Mouse (Mus musculus) splenic B cell, adult 2 months (primary cell): ENCODE data around the gene Chd5.
A peak's percentile ranks its signal among the peaks of the same experiment; 100 is the strongest.

Experiments used
- DNase-seq: peaks from one replicate; pipeline ENCODE4 v3.0.0-alpha.2; 2011; ENCODE audit warnings: low read depth, low spot score
- H3K27me3 ChIP-seq: 2 replicates; pipeline ENCODE4 v1.6.1; 2012; ENCODE audit warnings: mild to moderate bottlenecking, low read length, moderate library complexity, mixed read lengths; ENCODE audit not compliant: control insufficient read depth, poor library complexity, insufficient read depth, severe bottlenecking
- H3K36me3 ChIP-seq: 2 replicates; pipeline ENCODE4 v1.6.1; 2012; ENCODE audit warnings: mild to moderate bottlenecking, low read length, moderate library complexity, mixed read lengths; ENCODE audit not compliant: control insufficient read depth, poor library complexity, insufficient read depth, severe bottlenecking

Gene Chd5

GRCm38 (mm10) chr4:152305991-152306390 is 32.5 kb upstream of the Chd5 start:
- no peak for DNase-seq
- H3K27me3 ChIP-seq, result no peaks in the 10 kb centered on the region
- peaks cover 10% of the 10 kb centered on the region for H3K36me3 ChIP-seq

- Histone ChIP-seq H3K27me3 (no peaks in the 10 kb centered on the region), H3K36me3 (peaks cover 10% of the 10 kb centered on the region)
- no peak for DNase-seq
Measured at GRCm38 (mm10) chr4:152307542-152307941, 30.9 kb upstream of the Chd5 start.

DNA sequence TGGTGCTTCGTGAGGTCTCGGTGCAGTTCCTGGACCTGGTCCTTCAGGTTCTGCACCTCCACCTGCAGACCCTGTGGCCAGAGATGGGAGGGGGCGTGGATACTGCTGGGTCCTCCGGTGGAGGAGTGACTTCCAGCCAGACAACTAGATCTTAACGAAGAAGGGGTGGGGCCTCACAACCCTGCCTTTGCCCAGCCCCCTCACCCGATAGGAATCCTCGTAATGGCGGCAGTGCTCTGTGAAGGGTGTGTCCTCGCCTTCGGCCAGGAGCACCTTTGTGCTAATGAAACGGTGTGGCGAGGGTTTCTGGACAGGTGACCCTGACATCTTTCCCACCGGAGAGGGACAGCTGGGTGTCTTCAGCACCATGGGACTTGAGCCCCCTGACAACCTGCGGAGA is 26.3 kb upstream of the Chd5 start:
- H3K27me3 ChIP-seq, result no peaks in the 10 kb centered on the region
- H3K36me3 ChIP-seq, result no peaks in the 10 kb centered on the region; the same call in 1 of the 2 replicates
- no peak for DNase-seq

DNA sequence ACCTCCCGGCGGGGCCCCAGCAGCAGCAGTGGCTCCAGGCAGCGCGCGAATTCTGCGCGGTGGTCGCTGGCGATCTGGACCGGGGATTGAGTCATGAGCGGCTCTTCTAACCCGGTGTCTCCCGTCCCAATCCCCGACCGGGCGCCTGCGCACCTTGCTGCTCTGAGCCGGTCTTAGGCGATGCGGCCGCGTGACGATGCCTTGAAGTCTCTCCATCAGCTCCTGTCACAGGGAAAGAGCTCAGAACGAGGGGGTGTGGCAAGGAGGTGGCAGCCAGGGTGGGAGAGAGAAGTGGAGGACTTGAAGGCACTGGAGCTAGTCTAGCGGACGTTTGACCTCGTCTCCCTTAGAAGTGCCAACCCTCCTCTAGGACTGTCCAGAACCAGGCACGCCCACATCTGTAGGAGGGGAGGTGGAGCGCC is 25.2 kb upstream of the Chd5 start:
- Histone ChIP-seq H3K27me3 (no peaks in the 10 kb centered on the region), H3K36me3 (no peaks in the 10 kb centered on the region; the same call in 1 of the 2 replicates)
- no peak for DNase-seq

DNA sequence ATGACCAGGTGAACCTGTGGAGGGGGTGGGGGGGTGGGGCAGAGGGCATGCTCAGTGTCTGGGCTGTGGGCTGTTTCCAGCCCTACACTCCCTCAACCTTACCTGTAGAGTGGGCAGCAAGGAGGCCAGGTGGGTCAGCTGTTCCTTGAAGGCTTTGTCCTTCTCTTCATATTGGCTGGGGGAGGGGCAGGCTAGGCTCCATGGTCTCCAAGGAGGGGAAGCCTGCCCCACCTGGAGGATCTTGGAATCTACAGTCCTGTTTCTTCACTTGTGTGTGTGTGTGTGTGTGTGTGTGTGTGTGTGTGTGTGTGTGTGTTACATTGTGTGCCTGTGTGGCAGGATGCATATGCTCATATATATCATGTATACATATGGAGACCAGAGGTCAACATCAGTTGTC is 24.5 kb upstream of the Chd5 start:
- DNase-seq, result no peak

DNA sequence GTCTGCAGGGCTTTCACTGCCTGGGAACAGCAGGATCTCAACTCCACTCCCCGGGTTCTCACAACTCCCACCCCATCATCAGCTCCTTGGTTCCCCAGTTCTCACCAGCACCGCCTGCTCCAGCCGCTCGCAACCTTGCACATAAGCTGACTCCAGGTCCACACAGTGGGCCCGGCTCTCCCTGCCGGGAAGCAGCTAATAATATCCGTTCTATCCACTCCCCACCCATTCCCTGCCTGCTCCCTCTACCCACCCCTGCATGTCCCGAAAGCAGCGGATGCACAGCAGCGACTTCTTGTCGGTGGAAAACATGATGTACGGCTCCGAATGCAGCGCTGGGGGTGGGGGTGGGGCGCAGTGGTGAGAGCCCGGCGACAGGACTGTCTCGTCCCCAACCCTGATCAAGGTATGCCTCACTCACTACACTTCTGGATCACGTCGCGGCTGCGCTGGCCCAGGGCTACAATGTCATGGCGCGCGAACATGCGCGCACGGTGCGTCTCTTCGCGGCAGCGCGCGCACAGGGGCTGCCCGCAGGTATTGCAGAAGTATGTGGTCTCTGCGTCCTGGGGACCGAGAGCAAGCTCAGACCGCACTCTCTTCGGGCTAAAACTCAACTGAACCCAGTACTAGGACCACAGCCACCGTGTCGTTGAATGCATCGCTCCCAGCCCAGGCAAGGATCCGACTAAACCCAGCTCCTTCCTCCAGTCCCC is 22.8 kb upstream of the Chd5 start:
- DNase-seq, result peak; percentile 27
- no peaks in the 10 kb centered on the region for H3K27me3 ChIP-seq
- no peaks in the 10 kb centered on the region for H3K36me3 ChIP-seq

More for the DNA sequence above, 24.5 kb upstream of the Chd5 start:
- no peaks in the 10 kb centered on the region for H3K27me3 ChIP-seq
- H3K36me3 ChIP-seq, result no peaks in the 10 kb centered on the region; the same call in 1 of the 2 replicates

GRCm38 (mm10) chr4:152317631-152318033 is 20.8 kb upstream of the Chd5 start:
- H3K36me3 ChIP-seq, result no peaks in the 10 kb centered on the region
- no peaks in the 10 kb centered on the region for H3K27me3 ChIP-seq
- DNase-seq, result no peak

DNA sequence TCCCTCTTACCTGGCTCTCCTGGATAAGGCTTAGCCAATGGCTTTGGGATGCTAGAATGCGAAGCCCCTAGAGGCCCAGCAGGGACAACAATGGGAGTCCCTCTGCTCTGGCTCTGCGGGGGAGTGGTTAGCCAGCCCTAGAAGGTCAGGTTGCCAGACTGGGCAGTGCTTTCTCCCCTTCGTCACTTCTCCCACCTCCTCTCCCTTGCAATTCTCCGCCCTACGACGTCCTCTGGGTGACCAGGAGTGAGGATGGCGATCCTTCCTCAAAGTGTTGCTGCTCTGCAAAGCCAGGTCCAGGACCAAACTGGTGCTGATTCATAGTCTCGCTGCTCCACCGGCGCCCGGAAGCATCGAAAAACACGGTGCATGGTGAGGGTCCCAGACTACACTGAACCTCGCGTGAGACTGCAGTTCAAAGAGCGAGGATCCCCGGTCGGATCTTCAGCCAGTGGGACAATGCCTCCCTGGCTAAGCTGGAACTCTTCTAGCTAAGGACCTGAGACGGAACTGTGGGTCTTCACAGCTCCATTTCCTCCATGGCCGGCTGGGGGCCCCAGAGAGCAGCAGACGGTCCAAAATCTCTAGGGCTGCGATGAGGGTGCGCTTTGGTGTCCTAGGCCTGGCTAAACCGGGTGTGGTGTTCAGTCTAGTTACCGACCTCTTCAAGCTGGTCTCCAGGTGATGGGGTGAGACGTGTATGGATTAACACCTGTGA is 19.8 kb upstream of the Chd5 start, which contains the start of gene Rnf207:
Gene Rnf207 (minus strand): TSS at position 477 of the 718 bp plus-strand sequence.
- DNase-seq, result peak; percentile 71
- no peaks in the 10 kb centered on the region for H3K36me3 ChIP-seq
- no peaks in the 10 kb centered on the region for H3K27me3 ChIP-seq

- DNase-seq, result no peak
- no peaks in the 10 kb centered on the region for H3K27me3 ChIP-seq
- H3K36me3 ChIP-seq, result no peaks in the 10 kb centered on the region
Measured at GRCm38 (mm10) chr4:152321464-152321863, 17.0 kb upstream of the Chd5 start.

DNA sequence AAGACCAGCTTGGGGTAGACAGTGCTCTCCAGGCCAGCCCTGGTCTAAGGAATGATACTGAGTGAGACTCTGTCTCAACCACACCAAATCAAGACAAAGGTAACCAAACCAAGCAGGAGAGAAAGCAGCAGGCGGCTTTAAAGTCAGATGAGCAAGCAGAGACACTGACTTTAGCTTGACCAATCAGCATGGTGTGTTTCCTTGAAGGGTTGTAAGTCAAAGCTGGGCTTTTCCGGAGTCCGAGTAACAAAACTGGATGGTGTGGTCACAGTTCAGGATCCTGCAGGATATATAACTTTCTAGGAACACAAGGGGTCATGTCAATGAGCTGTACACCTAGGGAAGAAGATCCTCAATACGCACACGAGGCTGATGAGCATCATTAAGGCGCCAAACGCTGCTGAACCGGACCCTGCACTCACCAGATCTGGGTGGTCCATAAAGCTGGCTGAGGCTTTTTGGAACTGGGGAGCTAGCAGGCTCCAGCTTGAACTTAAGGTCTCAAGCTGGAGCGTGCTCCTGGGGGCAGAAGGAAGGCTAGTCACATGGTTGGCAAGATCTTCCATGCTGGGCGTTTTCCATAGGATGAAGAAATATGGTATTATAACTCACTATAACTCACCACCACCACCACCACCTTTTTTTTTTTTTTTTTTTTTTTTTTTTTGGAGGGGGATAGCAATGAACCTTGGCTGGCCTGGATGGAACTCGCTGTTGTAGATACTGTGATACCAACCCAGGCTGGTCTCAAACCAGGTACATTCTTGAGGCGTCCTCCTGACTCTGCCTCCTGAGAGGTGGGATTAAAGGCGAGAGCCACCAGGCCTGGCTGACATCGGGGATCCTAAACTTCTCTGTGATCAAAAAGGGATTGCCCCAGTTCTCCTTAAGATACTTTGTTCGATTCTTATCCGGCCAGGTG is 13.5 kb upstream of the Chd5 start:
- DNase-seq, result no peak
- Histone ChIP-seq H3K36me3 (peaks cover 3% of the 10 kb centered on the region), H3K27me3 (no peaks in the 10 kb centered on the region)

DNA sequence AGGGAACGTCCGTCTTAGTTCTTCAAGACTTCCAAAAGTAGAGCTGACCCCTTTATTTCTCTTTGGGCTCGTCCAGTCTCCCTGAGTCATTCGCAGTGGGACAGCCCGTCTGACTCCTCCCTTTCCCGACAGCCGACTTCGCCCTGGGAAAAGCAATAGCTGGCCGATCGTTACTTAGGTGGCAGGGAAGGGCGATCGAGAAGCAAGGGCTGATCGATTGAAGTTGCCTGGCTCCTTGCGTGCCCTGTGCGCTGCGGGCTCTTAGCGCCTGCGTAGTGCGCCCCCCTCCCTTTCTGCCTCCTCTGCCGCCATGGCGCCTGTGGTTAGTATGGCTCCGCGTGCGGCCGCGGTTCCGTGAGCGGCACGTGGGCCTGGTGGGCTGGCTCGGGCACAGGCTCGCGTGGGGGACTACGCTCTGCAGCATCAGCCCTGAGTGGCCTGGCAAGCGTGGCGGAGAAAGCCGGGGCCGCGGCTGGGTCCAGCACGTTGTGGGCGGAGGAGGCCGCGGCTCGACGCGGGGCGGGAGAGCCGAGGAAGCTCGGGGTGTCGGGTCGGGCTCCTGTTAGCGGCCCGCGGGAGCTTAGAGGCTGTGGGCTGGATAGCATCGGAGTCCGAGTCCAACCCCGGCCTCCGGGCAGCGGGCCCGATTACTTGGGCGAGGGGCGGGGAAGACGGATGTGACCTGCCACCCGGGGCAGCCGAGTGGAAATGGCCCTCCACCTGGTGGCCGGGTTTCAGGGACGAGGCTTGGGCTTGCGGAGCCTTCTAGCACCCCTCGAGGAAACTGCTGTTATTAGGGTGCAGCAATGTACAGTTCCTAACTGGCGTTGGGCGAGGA is 12.7 kb upstream of the Chd5 start, which contains the start of gene Rpl22:
Gene Rpl22 (plus strand): TSS at position 169 of the 838 bp plus-strand sequence.
- DNase-seq, result peak; percentile 98
- Histone ChIP-seq H3K27me3 (no peaks in the 10 kb centered on the region), H3K36me3 (peaks cover 8% of the 10 kb centered on the region)

GRCm38 (mm10) chr4:152326543-152326942 is 11.9 kb upstream of the Chd5 start:
- peaks cover 9% of the 10 kb centered on the region for H3K36me3 ChIP-seq
- DNase-seq, result no peak
- H3K27me3 ChIP-seq, result no peaks in the 10 kb centered on the region

- H3K36me3 ChIP-seq, result peaks cover 11% of the 10 kb centered on the region
- DNase-seq, result peak; percentile 63
- H3K27me3 ChIP-seq, result no peaks in the 10 kb centered on the region
Measured at GRCm38 (mm10) chr4:152328691-152329090, 9.8 kb upstream of the Chd5 start.

DNA sequence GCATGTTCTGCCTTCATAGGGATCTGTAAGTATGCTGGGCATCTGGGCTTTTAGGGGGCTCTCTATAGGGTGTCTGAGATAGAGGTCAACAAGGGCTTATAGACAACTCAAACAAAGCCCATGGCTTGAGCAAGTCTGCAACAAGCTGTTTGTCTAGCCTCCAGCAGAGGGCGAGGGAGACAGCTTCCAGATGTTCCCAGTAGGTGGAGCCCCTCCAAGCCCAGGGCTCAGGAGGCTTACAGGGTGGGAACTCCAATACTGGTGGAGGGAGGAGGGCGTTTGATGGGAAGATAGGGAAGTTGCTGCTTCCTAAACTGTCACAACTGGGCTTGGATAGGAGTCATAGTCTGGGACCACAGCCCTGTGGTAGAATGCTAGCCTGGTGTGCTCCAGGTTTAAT is 5.5 kb upstream of the Chd5 start:
- peaks cover 13% of the 10 kb centered on the region for H3K36me3 ChIP-seq
- peak; percentile 72 for DNase-seq
- H3K27me3 ChIP-seq, result no peaks in the 10 kb centered on the region
